Mouse (Mus musculus) heart, embryonic 12.5 days (tissue): Measurements from ENCODE around the gene Hspb8. TPM values are rescaled to one million over a fixed set of nuclear protein-coding genes. Genes with fewer than 3 reads are reported as not detected.

Experiments
- ATAC-seq: fragments of 200-750 bp; cut with Nextera tagmentation; 2 replicates; pipeline ENCODE4 v1.8.0; 2017; ENCODE audit warnings: moderate TSS enrichment, moderate library complexity; ENCODE audit not compliant: insufficient number of reproducible peaks, low FRiP score
- H3K27ac ChIP-seq: fragments of 300-500 bp; sonication (generic); 2 replicates; pipeline ENCODE4 v1.5.1; 2016; ENCODE audit warnings: mild to moderate bottlenecking, moderate library complexity; ENCODE audit not compliant: poor library complexity, severe bottlenecking
- H3K27me3 ChIP-seq: fragments of 300-500 bp; sonication (generic); replicated peaks from 2 replicates; pipeline ENCODE4 v1.6.1; 2016; ENCODE audit warnings: mild to moderate bottlenecking, moderate library complexity
- H3K36me3 ChIP-seq: fragments of 300-500 bp; sonication (generic); 2 replicates; pipeline ENCODE4 v1.6.1; 2016; ENCODE audit warnings: mild to moderate bottlenecking, moderate library complexity
- H3K4me1 ChIP-seq: fragments of 300-500 bp; sonication (generic); replicated peaks from 2 replicates; pipeline ENCODE4 v1.6.1; 2016; ENCODE audit warnings: mild to moderate bottlenecking
- H3K4me2 ChIP-seq: fragments of 300-500 bp; sonication (generic); 2 replicates; pipeline ENCODE4 v1.6.1; 2016; ENCODE audit warnings: mild to moderate bottlenecking, moderate library complexity
- H3K4me3 ChIP-seq: fragments of 300-500 bp; sonication (generic); 2 replicates; pipeline ENCODE4 v1.5.1; 2016; ENCODE audit warnings: mild to moderate bottlenecking
- H3K9ac ChIP-seq: fragments of 300-500 bp; sonication (generic); 2 replicates; pipeline ENCODE4 v1.6.1; 2016; ENCODE audit warnings: mild to moderate bottlenecking, moderate library complexity
- H3K9me3 ChIP-seq: fragments of 300-500 bp; sonication (generic); replicated peaks from 2 replicates; pipeline ENCODE4 v1.6.1; 2016; ENCODE audit warnings: mild to moderate bottlenecking, moderate library complexity
- WGBS: fragments of 180-500 bp; shearing (Covaris S2); methylation state at CpG from one replicate; pipeline ENCODE4 v1.1.7; 2016; 5-methylcytosine and 5-hydroxymethylcytosine counted together
- polyA plus RNA-seq: library from polyadenylated mRNA; unstranded; fragments of >200 nt; fragmentation: Nextera tagmentation; extraction: Ambion mirVana; gene quantifications from 2 replicates; pipeline ENCODE4 v1.2.1, GENCODE M21; 2016

Hspb8 gene
- polyA plus RNA-seq, 1 experiment from 2014 or later, result 37.9 TPM

DNA sequence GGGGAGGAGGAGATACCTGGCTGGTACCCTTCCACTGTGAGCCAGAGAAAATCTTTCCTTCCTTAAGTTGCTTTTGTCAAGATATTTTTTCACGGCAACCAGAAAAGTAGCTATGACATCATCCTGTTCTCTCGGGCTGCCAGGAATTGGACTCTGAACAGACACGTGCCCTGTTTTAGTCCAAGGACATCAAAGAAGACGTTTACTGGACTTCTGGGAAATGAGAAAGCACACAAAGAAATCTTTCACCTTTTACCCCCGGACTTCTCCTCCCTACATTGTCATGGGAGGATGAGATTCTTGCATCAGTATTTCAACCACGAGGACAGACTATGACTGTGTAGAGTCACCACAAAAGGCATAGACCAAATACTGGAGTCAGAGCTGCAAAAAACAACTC is 14.7 kb downstream of the Hspb8 start:
- WGBS, result 34% methylated on average over 6 of the region's 6 CpGs
- no peak for ATAC-seq

DNA sequence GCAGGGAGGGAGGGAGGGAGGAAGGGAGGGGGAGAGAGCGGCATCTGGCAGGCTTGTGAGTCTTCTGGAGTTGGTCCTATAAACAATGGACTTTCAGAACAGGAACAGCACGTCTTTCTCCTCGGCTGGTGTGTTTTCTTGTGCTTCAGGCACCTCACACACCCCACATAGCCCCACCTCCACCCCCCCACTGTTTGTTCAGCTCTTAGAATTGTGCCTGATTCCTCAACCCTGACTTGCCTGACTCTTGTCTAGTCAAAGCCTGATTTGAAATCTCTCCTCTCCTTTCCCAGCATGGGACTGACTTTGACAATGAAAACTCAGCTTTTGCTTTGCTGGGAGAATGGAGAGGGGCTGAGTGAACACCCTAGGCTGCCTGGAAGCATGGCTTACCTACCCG is 15.3 kb downstream of the Hspb8 start:
- 37% methylated on average over 4 of the region's 4 CpGs for WGBS
- Histone ChIP-seq H3K27me3 (no peaks in the 10 kb centered on the region), H3K27ac (peak overlapping the region; percentile 39; the same call in 1 of the 2 replicates), H3K36me3 (peaks cover 15% of the 10 kb centered on the region), H3K9me3 (no peaks in the 10 kb centered on the region), H3K9ac (no peak overlapping the region), H3K4me3 (no peak overlapping the region), H3K4me2 (no peak overlapping the region), H3K4me1 (peaks cover 41% of the 10 kb centered on the region)
- no peak for ATAC-seq

More for the DNA sequence above, 14.7 kb downstream of the Hspb8 start:
- Histone ChIP-seq H3K36me3 (peaks cover 20% of the 10 kb centered on the region), H3K27me3 (no peaks in the 10 kb centered on the region), H3K27ac (peak overlapping the region; percentile 39; the same call in 1 of the 2 replicates), H3K4me3 (no peak overlapping the region), H3K9me3 (no peaks in the 10 kb centered on the region), H3K9ac (no peak overlapping the region), H3K4me1 (peaks cover 47% of the 10 kb centered on the region), H3K4me2 (no peak overlapping the region)

DNA sequence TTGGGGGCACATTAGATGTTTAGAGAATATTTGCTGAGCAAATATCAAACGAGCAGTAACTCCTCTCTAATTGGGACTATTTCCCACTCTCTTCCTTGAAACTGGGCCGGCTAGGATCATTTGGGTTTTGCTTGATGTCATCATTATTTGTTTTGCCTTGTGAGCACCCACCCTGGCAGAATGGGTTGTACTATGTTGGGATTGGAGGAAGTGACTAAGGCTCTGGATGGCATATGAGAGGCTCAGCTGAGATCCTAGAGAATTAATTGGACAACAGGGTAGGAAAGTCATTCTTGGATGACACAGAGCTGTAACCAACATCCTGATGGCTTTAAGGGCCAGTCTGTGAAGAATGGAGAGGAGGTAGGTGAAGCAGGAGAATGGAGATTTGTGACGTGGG is 16.2 kb downstream of the Hspb8 start:
- H3K9ac ChIP-seq, result no peak overlapping the region
- no peak overlapping the region for H3K4me3 ChIP-seq
- H3K36me3 ChIP-seq, result peaks cover 15% of the 10 kb centered on the region
- H3K4me2 ChIP-seq, result no peak overlapping the region
- H3K27ac ChIP-seq, result no peak overlapping the region
- H3K9me3 ChIP-seq, result no peaks in the 10 kb centered on the region
- no peak for ATAC-seq
- WGBS, result 68% methylated on average over 3 of the region's 3 CpGs
- no peaks in the 10 kb centered on the region for H3K27me3 ChIP-seq
- peaks cover 39% of the 10 kb centered on the region for H3K4me1 ChIP-seq

DNA sequence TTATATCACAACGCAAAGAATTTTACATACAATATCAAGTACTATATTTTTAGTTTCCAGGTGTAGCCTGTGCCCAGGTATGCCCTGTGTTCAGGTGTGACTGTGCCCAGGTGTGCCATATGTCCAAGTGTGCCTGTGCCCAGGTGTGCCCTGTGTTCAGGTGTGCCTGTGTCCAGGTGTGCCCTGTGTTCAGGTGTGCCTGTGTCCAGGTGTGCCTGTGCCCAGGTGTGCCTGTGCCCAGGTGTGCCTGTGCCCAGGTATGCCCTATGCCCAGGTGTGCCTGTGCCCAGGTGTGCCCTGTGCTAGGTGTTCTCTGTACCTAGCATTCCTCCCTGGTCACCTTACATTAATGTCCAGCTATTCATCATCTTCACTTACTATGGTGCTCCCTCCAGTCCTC is 16.7 kb downstream of the Hspb8 start:
- WGBS, result 91% methylated on average over 1 of the region's 1 CpGs
- no peaks in the 10 kb centered on the region for H3K9me3 ChIP-seq
- peaks cover 34% of the 10 kb centered on the region for H3K4me1 ChIP-seq
- no peak overlapping the region for H3K9ac ChIP-seq
- peaks cover 15% of the 10 kb centered on the region for H3K36me3 ChIP-seq
- H3K4me2 ChIP-seq, result no peak overlapping the region
- no peak overlapping the region for H3K4me3 ChIP-seq
- no peaks in the 10 kb centered on the region for H3K27me3 ChIP-seq
- H3K27ac ChIP-seq, result no peak overlapping the region
- ATAC-seq, result no peak

DNA sequence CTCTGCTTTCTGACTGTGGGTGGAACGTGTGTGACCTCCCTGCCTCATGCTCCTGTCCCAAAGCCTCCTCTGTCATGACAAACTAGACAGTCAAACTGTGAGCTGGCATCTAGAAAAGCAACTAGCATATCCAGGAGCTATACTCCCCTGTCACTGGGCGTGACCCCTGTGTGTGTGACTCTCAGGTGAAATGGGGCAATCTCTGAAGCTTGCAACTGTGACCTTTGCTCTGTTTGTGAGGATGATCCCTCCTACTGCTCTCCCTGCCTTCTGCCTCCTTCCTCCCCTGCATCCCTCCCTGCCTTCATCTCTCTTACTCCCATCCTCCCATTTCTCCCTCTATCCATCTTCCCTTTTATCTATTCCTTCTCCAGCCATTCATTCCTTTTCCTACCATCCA is 18.6 kb downstream of the Hspb8 start:
- no peak overlapping the region for H3K4me2 ChIP-seq
- H3K36me3 ChIP-seq, result peaks cover 10% of the 10 kb centered on the region
- H3K9ac ChIP-seq, result no peak overlapping the region
- WGBS, result 87% methylated on average over 2 of the region's 2 CpGs
- no peak overlapping the region for H3K27ac ChIP-seq
- peaks cover 15% of the 10 kb centered on the region for H3K4me1 ChIP-seq
- no peaks in the 10 kb centered on the region for H3K9me3 ChIP-seq
- H3K27me3 ChIP-seq, result no peaks in the 10 kb centered on the region
- ATAC-seq, result no peak
- H3K4me3 ChIP-seq, result no peak overlapping the region

DNA sequence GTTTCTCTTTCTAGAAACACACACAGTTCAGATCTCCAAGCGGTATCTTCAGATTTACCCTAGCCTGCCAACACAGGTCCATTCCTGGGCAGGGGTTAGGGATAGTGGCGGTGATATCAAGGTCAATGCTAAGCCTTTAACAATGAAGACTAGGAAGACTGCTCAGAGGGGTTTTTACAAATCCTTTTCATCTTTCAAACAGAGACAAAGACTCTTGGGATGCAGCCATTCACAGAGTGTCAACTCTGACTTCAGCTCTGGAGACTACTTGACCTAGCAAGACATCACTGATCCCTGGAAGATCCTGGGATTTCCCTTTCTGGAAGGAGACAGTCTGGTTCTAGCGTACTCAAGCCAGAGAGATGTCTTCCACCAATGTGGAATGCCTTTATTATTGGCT is 21.9 kb downstream of the Hspb8 start:
- 85% methylated on average over 3 of the region's 3 CpGs for WGBS

DNA sequence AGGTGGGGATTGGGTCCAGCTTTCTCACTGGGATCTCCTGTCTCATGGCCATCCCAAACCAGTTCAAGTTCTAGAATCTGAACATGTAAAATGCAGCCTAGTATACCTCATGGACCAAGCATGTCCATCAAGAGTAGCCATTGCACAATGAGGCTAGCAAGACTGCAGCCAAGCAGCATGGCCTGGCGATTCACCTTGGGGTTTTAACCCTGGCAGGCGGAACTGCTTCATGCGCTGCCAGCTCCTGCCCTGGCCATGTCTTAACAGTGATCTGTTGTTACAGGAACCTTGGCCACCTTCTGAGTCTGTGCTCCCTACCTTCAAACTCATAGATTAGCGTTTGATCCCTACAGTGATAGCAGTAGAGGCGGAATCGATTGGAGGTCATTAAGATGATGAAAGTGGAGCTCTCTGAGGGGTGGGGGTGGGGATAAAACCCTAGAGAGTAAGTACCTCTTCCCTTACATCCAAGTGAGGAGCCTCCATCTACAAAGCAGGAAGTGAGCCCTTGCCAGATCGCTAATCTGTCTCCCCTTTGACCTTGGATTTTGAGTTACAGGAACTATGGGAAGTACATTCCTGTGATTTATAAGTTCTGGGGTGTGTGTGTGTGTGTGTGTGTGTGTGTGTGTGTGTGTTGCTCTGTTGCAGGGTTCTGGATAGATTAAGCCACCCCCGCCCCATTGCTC is 22.5 kb downstream of the Hspb8 start:
- no peak overlapping the region for H3K4me2 ChIP-seq
- H3K36me3 ChIP-seq, result no peaks in the 10 kb centered on the region
- ATAC-seq, result no peak
- H3K4me3 ChIP-seq, result no peak overlapping the region
- H3K9me3 ChIP-seq, result no peaks in the 10 kb centered on the region
- H3K9ac ChIP-seq, result no peak overlapping the region
- WGBS, result 69% methylated on average over 8 of the region's 8 CpGs
- H3K27me3 ChIP-seq, result no peaks in the 10 kb centered on the region
- peaks cover 7% of the 10 kb centered on the region; the same call in 1 of the 2 replicates for H3K4me1 ChIP-seq
- H3K27ac ChIP-seq, result no peak overlapping the region

More for the DNA sequence above, 21.9 kb downstream of the Hspb8 start:
- Histone ChIP-seq H3K36me3 (no peaks in the 10 kb centered on the region), H3K27ac (no peak overlapping the region), H3K4me1 (peaks cover 7% of the 10 kb centered on the region; the same call in 1 of the 2 replicates), H3K9ac (no peak overlapping the region), H3K4me3 (no peak overlapping the region), H3K9me3 (no peaks in the 10 kb centered on the region), H3K4me2 (no peak overlapping the region), H3K27me3 (no peaks in the 10 kb centered on the region)
- no peak for ATAC-seq

DNA sequence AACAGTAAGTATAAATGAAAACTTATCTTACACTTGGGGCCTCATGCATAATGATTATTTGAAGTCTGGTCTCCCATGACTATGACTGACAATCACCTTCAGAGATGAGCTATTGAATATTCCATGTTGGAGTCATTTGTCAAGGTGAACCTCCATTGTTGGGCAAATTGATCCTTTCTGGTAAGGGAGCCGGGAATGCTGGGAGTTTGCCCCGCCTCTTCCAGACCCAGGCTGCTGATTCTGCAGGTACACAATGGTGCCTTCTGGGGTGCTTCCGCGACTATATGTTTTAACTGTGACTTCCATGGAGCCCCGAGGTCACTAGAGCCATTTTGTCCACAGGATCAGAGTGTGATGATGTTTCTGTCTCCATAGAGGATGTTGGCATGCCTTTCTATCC is 26.6 kb downstream of the Hspb8 start:
- WGBS, result 65% methylated on average over 5 of the region's 5 CpGs
- Histone ChIP-seq H3K9ac (no peak overlapping the region), H3K4me2 (no peak overlapping the region), H3K27ac (no peak overlapping the region), H3K4me1 (peaks cover 7% of the 10 kb centered on the region; the same call in 1 of the 2 replicates), H3K4me3 (no peak overlapping the region), H3K27me3 (no peaks in the 10 kb centered on the region), H3K36me3 (no peaks in the 10 kb centered on the region), H3K9me3 (no peaks in the 10 kb centered on the region)
- no peak for ATAC-seq

DNA sequence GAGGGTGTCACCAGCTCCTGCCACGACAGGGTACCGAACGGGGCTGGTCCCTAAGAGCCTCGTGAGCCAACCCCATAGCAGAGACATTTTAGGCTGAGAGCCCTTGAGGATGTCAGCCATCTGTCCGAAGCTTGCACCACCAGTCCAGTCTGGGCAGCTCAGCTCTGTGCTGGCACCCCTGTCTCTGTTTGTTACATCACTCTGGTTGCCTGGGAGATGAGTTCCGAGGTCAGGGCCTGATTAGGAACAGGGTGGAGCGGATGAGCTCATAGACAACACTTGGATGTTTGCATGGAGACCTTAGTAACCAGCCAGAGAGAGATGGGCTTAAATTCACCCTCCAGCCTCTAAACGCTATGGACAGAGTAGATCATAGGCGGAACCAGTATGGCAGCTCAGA is 30.1 kb downstream of the Hspb8 start:
- ATAC-seq, result no peak
- H3K9me3 ChIP-seq, result no peaks in the 10 kb centered on the region
- H3K9ac ChIP-seq, result no peak overlapping the region
- H3K4me2 ChIP-seq, result no peak overlapping the region
- no peak overlapping the region for H3K27ac ChIP-seq
- WGBS, result 58% methylated on average over 9 of the region's 9 CpGs
- no peaks in the 10 kb centered on the region for H3K27me3 ChIP-seq
- no peaks in the 10 kb centered on the region for H3K36me3 ChIP-seq
- peaks cover 19% of the 10 kb centered on the region for H3K4me1 ChIP-seq
- no peak overlapping the region for H3K4me3 ChIP-seq

DNA sequence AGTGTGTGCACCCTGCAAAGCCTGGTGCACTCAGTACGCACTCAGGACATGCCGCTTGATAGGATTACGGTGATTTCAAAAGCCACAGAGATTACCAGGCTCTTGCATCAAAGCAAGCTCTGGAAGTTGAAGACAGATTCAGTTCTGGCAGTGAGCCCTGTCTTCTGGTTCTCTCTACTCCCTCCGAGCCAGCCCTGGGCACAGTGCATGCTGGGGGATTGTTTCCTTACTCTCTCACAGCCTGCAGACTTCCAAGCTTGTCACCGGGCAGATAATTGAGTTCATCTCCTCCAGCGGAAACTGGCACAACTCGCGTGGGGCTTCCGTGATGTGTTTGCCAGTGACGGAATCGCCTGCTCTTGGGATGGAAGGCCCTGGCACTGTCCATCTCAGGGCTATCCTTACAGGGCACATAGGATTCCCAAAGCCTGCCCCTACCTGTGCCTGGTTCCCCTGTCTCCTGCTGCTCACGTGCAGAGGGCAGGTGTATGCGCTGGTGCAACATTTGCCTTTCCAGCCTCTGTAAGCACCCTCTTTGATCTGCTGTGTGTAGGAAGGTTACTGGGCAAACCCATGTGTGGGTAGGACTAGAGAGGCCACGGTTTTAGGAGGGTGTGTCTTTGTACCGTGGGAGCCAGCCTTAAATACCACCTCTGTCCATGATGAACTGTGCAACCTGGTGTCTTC is 32.7 kb downstream of the Hspb8 start:
- no peak overlapping the region; the same call in 1 of the 2 replicates for H3K9ac ChIP-seq
- peak overlapping the region; percentile 27; the same call in 1 of the 2 replicates for H3K4me2 ChIP-seq
- peak; percentile 76; the same call in 1 of the 2 replicates for ATAC-seq
- no peaks in the 10 kb centered on the region for H3K9me3 ChIP-seq
- peak overlapping the region; percentile 39; the same call in 1 of the 2 replicates for H3K27ac ChIP-seq
- peaks cover 13% of the 10 kb centered on the region for H3K4me1 ChIP-seq
- no peaks in the 10 kb centered on the region for H3K27me3 ChIP-seq
- WGBS, result 41% methylated on average over 15 of the region's 15 CpGs
- no peak overlapping the region for H3K4me3 ChIP-seq
- H3K36me3 ChIP-seq, result no peaks in the 10 kb centered on the region

DNA sequence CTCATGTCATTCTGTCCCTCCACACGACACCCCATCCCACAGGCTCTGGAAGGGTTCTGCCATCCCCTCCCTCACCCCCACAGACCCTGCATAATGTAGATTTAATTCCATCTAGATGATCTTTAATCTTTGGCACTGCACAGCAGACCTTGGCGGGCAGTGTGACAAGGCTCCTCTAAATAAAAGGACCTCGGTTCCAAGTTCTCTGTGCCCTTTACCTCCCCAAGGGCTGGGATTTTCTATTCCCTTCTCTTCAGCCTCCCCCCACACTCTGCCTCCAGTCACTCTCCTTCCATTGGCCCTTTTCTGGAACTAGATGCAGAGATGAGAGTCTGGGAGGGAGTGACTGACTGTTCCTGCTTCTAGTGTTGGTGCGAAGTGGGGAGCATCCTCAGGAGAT is 33.3 kb downstream of the Hspb8 start:
- no peak overlapping the region for H3K4me3 ChIP-seq
- 70% methylated on average over 4 of the region's 4 CpGs for WGBS
- H3K36me3 ChIP-seq, result no peaks in the 10 kb centered on the region
- no peak overlapping the region for H3K27ac ChIP-seq
- peaks cover 13% of the 10 kb centered on the region for H3K4me1 ChIP-seq
- H3K27me3 ChIP-seq, result no peaks in the 10 kb centered on the region
- no peak for ATAC-seq
- peak overlapping the region; percentile 27; the same call in 1 of the 2 replicates for H3K4me2 ChIP-seq
- no peak overlapping the region; the same call in 1 of the 2 replicates for H3K9ac ChIP-seq
- H3K9me3 ChIP-seq, result no peaks in the 10 kb centered on the region
